Mouse (Mus musculus): Measurements from ENCODE around the gene Itgb6.

DNA sequence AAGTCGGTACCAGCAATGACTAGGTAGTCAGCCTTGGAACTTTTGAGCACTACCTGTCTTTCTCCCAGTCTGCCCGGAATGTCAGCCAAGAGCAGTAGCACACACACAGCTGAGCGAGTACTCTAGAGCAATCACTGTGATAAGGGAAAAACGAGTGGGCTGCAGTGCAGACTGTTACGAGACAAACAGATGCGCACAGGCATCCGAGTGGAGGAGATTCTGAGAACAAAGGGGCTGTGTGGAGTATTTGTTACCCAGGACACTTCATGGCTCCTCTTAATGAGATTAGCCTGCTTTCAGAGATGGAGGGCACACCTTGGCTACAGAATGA lies 82.1 kb downstream of the Itgb6 start:
- TF ChIP-seq CTCF (IDR thresholded peaks at IDR 0.05; ENCODE audit: insufficient read depth, low read length) = no peak
- no peak for TF ChIP-seq POLR2A (IDR thresholded peaks at IDR 0.05; ENCODE audit: borderline replicate concordance, extremely low read depth, low read depth, low read length)
